Mouse (Mus musculus) hindbrain, postnatal 0 days (tissue): ENCODE measurements around the gene Prn. TPM values are rescaled to one million over a fixed set of nuclear protein-coding genes. Genes with fewer than 3 reads are reported as not detected.

Experiments used
- ATAC-seq: fragments of 200-750 bp; cut with Nextera tagmentation; 2 replicates; pipeline ENCODE4 v1.8.0; 2017; ENCODE audit warnings: mild to moderate bottlenecking, moderate TSS enrichment, moderate library complexity
- DNase-seq: peaks from one replicate; pipeline ENCODE4 v3.0.0-alpha.2; 2015; ENCODE audit warnings: low spot score
- H3K27ac ChIP-seq: fragments of 300-500 bp; sonication (generic); 2 replicates; pipeline ENCODE4 v1.5.1; 2014; ENCODE audit warnings: mild to moderate bottlenecking
- H3K27me3 ChIP-seq: fragments of 300-500 bp; sonication (generic); 2 replicates; pipeline ENCODE4 v1.6.1; 2014; ENCODE audit warnings: low read length, mixed read lengths; ENCODE audit not compliant: insufficient read depth
- H3K36me3 ChIP-seq: fragments of 300-500 bp; sonication (generic); 2 replicates; pipeline ENCODE4 v1.6.1; 2014; ENCODE audit warnings: low read length, mixed read lengths; ENCODE audit not compliant: insufficient read depth
- H3K4me1 ChIP-seq: fragments of 300-500 bp; sonication (generic); 2 replicates; pipeline ENCODE4 v1.6.1; 2014; ENCODE audit warnings: antibody characterized with exemption, low read length, mixed read lengths; ENCODE audit not compliant: insufficient read depth
- H3K4me2 ChIP-seq: fragments of 300-500 bp; sonication (generic); 2 replicates; pipeline ENCODE4 v1.6.1; 2014; ENCODE audit warnings: low read depth, mild to moderate bottlenecking, low read length, moderate library complexity, mixed read lengths
- H3K4me3 ChIP-seq: fragments of 300-500 bp; sonication (generic); 2 replicates; pipeline ENCODE4 v1.5.1; 2014; ENCODE audit warnings: low read length
- H3K9ac ChIP-seq: fragments of 300-500 bp; sonication (generic); replicated peaks from 2 replicates; pipeline ENCODE4 v1.6.1; 2014; ENCODE audit warnings: mild to moderate bottlenecking, low read length, moderate library complexity, mixed read lengths
- H3K9me3 ChIP-seq: fragments of 300-500 bp; sonication (generic); 2 replicates; pipeline ENCODE4 v1.6.1; 2016; ENCODE audit warnings: low read length, mixed read lengths
- CTCF ChIP-seq: IDR thresholded peaks from 2 replicates; pipeline ENCODE4 v1.5.1; 2016; ENCODE audit warnings: antibody characterized with exemption, control low read depth, low read depth
- WGBS: fragments of 180-500 bp; shearing (Covaris S2); extraction: QIAGEN DNeasy Blood & Tissue Kit; methylation state at CpG from one replicate; pipeline ENCODE4 v1.1.7; 2014; 5-methylcytosine and 5-hydroxymethylcytosine counted together
- polyA plus RNA-seq: library from polyadenylated mRNA; unstranded; fragments of >200 nt; fragmentation: Nextera tagmentation; extraction: Ambion mirVana; gene quantifications from 2 replicates; pipeline ENCODE4 v1.2.1, GENCODE M21; 2015
- total RNA-seq: library from RNA; depleted of rRNA; stranded (reverse); fragments of >200 nt; gene quantifications from 2 replicates; pipeline ENCODE4 v1.2.3, GENCODE M21; 2014

Gene Prn
- total and polyA plus RNA-seq, 2 experiments from 2014 or later = 0.25 TPM; not detected in 1

GRCm38 (mm10) chr2:131992487-131992886, 82.7 kb downstream of the Prn start:
- Histone ChIP-seq H3K27me3 (no peaks in the 10 kb centered on the region), H3K9ac (no peak overlapping the region), H3K27ac (no peak overlapping the region), H3K9me3 (no peaks in the 10 kb centered on the region), H3K4me1 (no peaks in the 10 kb centered on the region), H3K36me3 (0 out of 2 replicates have a peak, but pooled peaks cover 10% of the 10 kb centered on the region), H3K4me3 (no peak overlapping the region), H3K4me2 (no peak overlapping the region)
- WGBS = 75% methylated on average over 2 of the region's 2 CpGs
- TF ChIP-seq CTCF = no peak
- DNase-seq (no peak), ATAC-seq (no peak)

DNA sequence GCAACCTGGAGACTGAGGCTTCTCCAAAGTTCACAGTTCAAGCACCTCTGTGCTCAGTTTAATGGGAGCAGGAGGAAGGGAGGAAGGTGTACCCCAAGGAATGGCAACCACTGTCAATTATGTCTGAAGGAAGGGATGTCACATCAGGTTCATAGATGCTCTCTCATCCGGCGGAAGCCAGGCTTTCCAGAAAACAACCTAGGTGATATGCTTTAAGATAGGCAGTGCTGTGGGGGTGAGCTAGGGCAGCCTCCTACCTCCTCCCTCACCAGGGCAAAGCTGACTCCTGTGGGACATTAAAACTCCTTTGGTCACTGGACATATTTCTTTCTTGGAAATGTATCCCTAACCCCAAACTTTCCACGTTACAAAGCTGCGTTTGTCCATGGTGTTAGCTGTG, 83.4 kb downstream of the Prn start:
- Histone ChIP-seq H3K4me3 (no peak overlapping the region), H3K4me2 (no peak overlapping the region), H3K27ac (no peak overlapping the region), H3K9ac (no peak overlapping the region), H3K9me3 (no peaks in the 10 kb centered on the region), H3K27me3 (no peaks in the 10 kb centered on the region), H3K4me1 (no peaks in the 10 kb centered on the region), H3K36me3 (0 out of 2 replicates have a peak, but pooled peaks cover 10% of the 10 kb centered on the region)
- TF ChIP-seq CTCF = no peak
- WGBS = 71% methylated on average over 4 of the region's 4 CpGs
- ATAC-seq (no peak), DNase-seq (no peak)

GRCm38 (mm10) chr2:131993563-131994088, 83.9 kb downstream of the Prn start:
- DNase-seq (peak; percentile 16), ATAC-seq (peak; percentile 52)
- Histone ChIP-seq H3K36me3 (0 out of 2 replicates have a peak, but pooled peaks cover 10% of the 10 kb centered on the region), H3K4me3 (no peak overlapping the region), H3K4me2 (no peak overlapping the region), H3K9ac (no peak overlapping the region), H3K27me3 (no peaks in the 10 kb centered on the region), H3K4me1 (no peaks in the 10 kb centered on the region), H3K27ac (0 out of 2 replicates have a peak overlapping the region, but pooled peaks have one; percentile 15), H3K9me3 (no peaks in the 10 kb centered on the region)
- TF ChIP-seq CTCF = no peak
- 42% methylated on average over 14 of the region's 14 CpGs for WGBS

- Histone ChIP-seq H3K27ac (no peak overlapping the region), H3K36me3 (0 out of 2 replicates have a peak, but pooled peaks cover 10% of the 10 kb centered on the region), H3K4me2 (no peak overlapping the region), H3K9me3 (no peaks in the 10 kb centered on the region), H3K4me1 (no peaks in the 10 kb centered on the region), H3K9ac (no peak overlapping the region), H3K27me3 (no peaks in the 10 kb centered on the region), H3K4me3 (no peak overlapping the region)
- 81% methylated on average over 6 of the region's 6 CpGs for WGBS
- no peak for ATAC-seq
- DNase-seq = no peak
- no peak for TF ChIP-seq CTCF
These were observed 85.2 kb downstream of the Prn start for GRCm38 (mm10) chr2:131994971-131995370.

GRCm38 (mm10) chr2:131995742-131996141, 86.0 kb downstream of the Prn start:
- Histone ChIP-seq H3K4me1 (no peaks in the 10 kb centered on the region), H3K9ac (no peak overlapping the region), H3K4me2 (no peak overlapping the region), H3K27ac (no peak overlapping the region), H3K9me3 (no peaks in the 10 kb centered on the region), H3K4me3 (no peak overlapping the region), H3K27me3 (no peaks in the 10 kb centered on the region), H3K36me3 (0 out of 2 replicates have a peak, but pooled peaks cover 10% of the 10 kb centered on the region)
- WGBS = 83% methylated on average over 12 of the region's 12 CpGs
- TF ChIP-seq CTCF = no peak
- no peak for ATAC-seq
- no peak for DNase-seq

GRCm38 (mm10) chr2:131996369-131996768, 86.6 kb downstream of the Prn start:
- no peak for TF ChIP-seq CTCF
- H3K27me3 ChIP-seq = no peaks in the 10 kb centered on the region
- WGBS = 87% methylated on average over 7 of the region's 7 CpGs

DNA sequence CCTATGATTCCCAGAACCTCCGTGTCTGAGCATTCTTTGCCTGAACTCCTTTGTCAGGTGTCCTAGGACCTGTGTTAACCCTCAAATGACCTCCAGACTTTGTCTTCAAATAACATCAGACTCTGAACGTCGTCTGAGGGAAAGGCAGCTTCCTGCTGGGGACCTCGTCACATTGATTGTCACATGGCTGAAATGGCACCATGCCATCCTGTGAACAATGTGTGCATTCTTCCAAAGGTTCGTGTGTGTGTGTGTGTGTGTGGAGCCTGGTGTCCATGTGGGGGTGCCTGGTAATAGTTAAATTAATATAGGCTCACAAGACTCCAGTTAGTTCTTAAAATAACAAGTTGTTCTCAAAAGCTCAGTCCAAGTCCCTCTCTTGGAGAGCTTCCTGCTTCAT, 87.6 kb downstream of the Prn start:
- H3K9me3 ChIP-seq = no peaks in the 10 kb centered on the region
- no peak overlapping the region for H3K9ac ChIP-seq
- DNase-seq (peak; percentile 29), ATAC-seq (no peak)
- TF ChIP-seq CTCF = no peak
- no peak overlapping the region for H3K27ac ChIP-seq
- WGBS = 29% methylated on average over 5 of the region's 5 CpGs
- no peak overlapping the region for H3K4me3 ChIP-seq
- no peaks in the 10 kb centered on the region for H3K4me1 ChIP-seq
- no peaks in the 10 kb centered on the region for H3K27me3 ChIP-seq
- H3K4me2 ChIP-seq = no peak overlapping the region
- H3K36me3 ChIP-seq = peaks cover 18% of the 10 kb centered on the region; the same call in 1 of the 2 replicates

More at GRCm38 (mm10) chr2:131996369-131996768, 86.6 kb downstream of the Prn start:
- no peaks in the 10 kb centered on the region for H3K4me1 ChIP-seq
- no peak overlapping the region for H3K27ac ChIP-seq
- 0 out of 2 replicates have a peak, but pooled peaks cover 10% of the 10 kb centered on the region for H3K36me3 ChIP-seq
- DNase-seq (no peak), ATAC-seq (no peak)
- H3K9me3 ChIP-seq = no peaks in the 10 kb centered on the region
- no peak overlapping the region for H3K4me2 ChIP-seq
- no peak overlapping the region for H3K4me3 ChIP-seq
- no peak overlapping the region for H3K9ac ChIP-seq
